Mouse (Mus musculus) erythroblast, embryonic 14.5 days (primary cell): ENCODE measurements around the gene Uhrf1bp1.

Source experiments
- GATA1 ChIP-seq: IDR thresholded peaks from 2 replicates; pipeline ENCODE4 v1.6.1; 2012; ENCODE audit warnings: low read length, inconsistent platforms, mixed read lengths
- TAL1 ChIP-seq: IDR thresholded peaks from 3 replicates; pipeline ENCODE4 v1.6.1; 2012; ENCODE audit warnings: low read length, inconsistent platforms, mixed read lengths

- TF ChIP-seq GATA1 (no peak), TAL1 (no peak)
These were observed 17.3 kb downstream of the Uhrf1bp1 start for GRCm38 (mm10) chr17:27873583-27873982.
